Mouse (Mus musculus): ENCODE measurements around the gene Esrra. TPM values are rescaled to one million over a fixed set of nuclear protein-coding genes. Genes with fewer than 3 reads are reported as not detected.
A peak's percentile ranks its signal among the peaks of the same experiment; 100 is the strongest.
"Not testable (repeated sequence)": the region's sequence is repeated elsewhere in the genome, so short reads cannot be mapped to it uniquely, and the experiment has no call there.

Gene Esrra
- polyA plus RNA-seq, 1 experiment: 13.6 TPM

DNA sequence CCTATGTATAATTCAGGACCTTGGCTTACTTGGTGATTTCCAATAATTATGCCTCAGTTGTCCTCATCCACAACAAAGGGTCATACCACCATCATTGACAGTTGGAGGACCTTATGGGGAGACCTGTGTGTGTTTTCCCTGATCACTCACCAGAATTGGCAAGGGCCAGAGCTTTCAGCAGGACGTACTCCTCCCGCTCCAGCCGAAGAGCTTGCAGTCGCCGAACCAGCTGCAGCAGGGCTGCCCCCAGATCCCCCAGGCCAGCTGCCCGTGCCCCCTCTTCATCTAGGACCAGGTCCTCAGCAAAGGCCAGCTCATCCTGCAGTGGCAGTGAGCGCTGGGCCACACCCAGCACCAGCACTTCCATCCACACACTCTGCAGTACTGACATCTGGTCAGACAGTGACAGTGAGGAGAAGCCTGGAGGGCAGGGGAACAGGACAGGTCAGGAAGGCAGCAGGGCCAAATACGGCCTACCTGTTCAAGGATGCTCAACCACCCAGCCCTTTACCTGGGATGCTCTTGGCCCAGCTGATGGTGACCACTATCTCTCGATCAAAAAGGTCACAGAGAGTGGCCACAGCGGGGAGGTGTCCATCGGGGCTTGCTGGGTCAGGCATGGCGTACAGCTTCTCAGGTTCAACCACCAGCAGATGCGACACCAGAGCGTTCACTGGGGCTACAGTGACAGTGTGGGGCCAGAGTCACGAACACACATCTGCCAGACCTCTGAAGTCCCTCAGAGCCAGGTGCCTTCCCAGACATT, 9.2 kb downstream of the Esrra start:
- no peaks in the 10 kb centered on the region for H3K9me3 ChIP-seq (replicated peaks; ENCODE audit: control insufficient read depth, insufficient read depth, low read length, poor library complexity, severe bottlenecking)
- TF ChIP-seq CTCF (IDR thresholded peaks at IDR 0.05; ENCODE audit: low read depth, low read length) (no peak), POLR2A (IDR thresholded peaks at IDR 0.05; ENCODE audit: insufficient read depth, low read length) (no peak), EP300 (IDR thresholded peaks at IDR 0.05; ENCODE audit: insufficient read depth, low read depth, low read length) (no peak)

DNA sequence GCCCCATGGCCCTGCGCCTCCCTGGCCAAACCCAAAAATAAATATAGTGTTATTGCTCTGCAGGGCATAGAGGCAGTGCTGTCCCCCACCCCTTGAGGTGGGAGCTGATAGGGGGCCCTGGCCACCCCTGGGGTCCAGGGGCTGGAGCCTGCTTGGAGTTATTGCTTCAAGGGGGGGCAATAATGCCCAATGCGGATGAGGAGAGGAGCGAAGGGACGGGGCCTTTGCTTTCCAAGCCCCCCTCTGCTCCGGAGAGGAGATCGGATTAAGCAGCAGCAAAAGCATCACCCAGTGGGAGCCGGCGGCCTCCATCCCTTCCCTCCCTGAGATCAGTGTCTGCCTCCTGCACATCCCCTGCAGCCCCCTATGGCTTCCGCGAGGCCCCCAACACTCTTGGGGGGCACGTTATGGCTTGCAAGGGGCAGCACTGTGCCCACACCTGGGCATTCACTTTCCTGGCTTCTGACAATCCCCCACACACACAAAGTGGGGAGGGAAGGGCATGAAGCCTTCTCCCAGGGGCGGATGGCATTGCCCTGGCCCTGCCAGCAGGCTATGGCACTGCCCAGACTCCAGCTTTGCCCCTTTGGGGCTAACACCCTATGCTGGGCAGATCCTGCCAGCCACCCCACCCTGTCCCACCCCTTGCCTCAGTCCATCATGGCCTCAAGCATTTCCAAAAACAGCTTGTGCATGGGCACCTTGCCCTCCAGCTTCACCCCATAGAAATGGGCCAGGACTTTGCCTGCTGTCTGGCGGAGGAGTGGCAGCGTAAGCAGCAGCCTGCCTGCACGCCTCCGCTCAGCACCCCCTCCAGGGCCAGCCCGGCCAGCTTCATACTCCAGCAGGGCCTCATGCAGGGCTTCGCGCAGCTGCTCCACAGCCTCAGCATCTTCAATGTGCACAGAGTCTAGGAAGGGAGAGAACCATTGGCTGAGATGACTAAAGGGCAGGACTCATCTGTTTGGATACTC, 10.2 kb downstream of the Esrra start:
- Histone ChIP-seq H3K9me3 (replicated peaks; ENCODE audit: control insufficient read depth, insufficient read depth, low read length, poor library complexity, severe bottlenecking) (no peaks in the 10 kb centered on the region), H3K27me3 (ENCODE audit: control insufficient read depth, insufficient read depth, low read length, poor library complexity, severe bottlenecking) (no peaks in the 10 kb centered on the region), H3K27ac (ENCODE audit: insufficient read depth, low read length) (no peak overlapping the region), H3K9ac (ENCODE audit: low read depth, poor library complexity, severe bottlenecking) (0 out of 2 replicates have a peak overlapping the region, but pooled peaks have one; percentile 28), H3K36me3 (ENCODE audit: control insufficient read depth, insufficient read depth, low read length, poor library complexity, severe bottlenecking) (peaks cover 13% of the 10 kb centered on the region; the same call in 1 of the 2 replicates), H3K4me3 (ENCODE audit: low read depth, low read length) (no peak overlapping the region), H3K4me1 (ENCODE audit: control insufficient read depth, insufficient read depth, low read length) (no peaks in the 10 kb centered on the region)
- no peak for TF ChIP-seq POLR2A (IDR thresholded peaks at IDR 0.05; ENCODE audit: insufficient read depth, low read length)
- TF ChIP-seq CTCF (IDR thresholded peaks at IDR 0.05; ENCODE audit: low read depth, low read length): no peak
- TF ChIP-seq EP300 (IDR thresholded peaks at IDR 0.05; ENCODE audit: insufficient read depth, low read depth, low read length): no peak

More for the DNA sequence above, 9.2 kb downstream of the Esrra start:
- H3K27me3 ChIP-seq (ENCODE audit: control insufficient read depth, insufficient read depth, low read length, poor library complexity, severe bottlenecking): no peaks in the 10 kb centered on the region
- H3K27ac ChIP-seq (ENCODE audit: insufficient read depth, low read length): no peak overlapping the region
- H3K4me1 ChIP-seq (ENCODE audit: control insufficient read depth, insufficient read depth, low read length): no peaks in the 10 kb centered on the region
- H3K36me3 ChIP-seq (ENCODE audit: control insufficient read depth, insufficient read depth, low read length, poor library complexity, severe bottlenecking): 0 out of 2 replicates have a peak, but pooled peaks cover 8% of the 10 kb centered on the region
- no peak overlapping the region for H3K9ac ChIP-seq (ENCODE audit: low read depth, poor library complexity, severe bottlenecking)
- H3K4me3 ChIP-seq (ENCODE audit: low read depth, low read length): no peak overlapping the region

DNA sequence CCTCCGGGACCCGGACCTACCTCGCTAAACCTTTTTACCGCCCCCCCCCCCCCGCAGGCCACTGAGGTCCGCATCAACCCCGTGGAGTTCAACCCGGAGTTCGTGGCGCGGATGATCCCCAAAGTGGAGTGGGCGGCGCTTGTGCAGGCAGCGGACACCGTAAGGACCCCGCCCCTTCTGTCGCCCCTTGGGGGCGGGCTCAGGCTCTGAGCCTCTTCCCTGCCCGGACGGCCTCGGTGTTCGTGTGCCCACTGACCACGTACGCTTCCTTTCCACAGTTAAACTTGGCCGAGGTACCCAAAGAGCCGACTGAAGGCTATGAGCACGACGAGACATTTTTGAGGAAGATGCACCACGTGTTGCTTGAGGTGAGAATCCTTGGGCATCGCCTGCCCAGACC, 11.3 kb downstream of the Esrra start:
- H3K27me3 ChIP-seq (ENCODE audit: control insufficient read depth, insufficient read depth, low read length, poor library complexity, severe bottlenecking); H3K27ac ChIP-seq (ENCODE audit: insufficient read depth, low read length); H3K9me3 ChIP-seq (replicated peaks; ENCODE audit: control insufficient read depth, insufficient read depth, low read length, poor library complexity, severe bottlenecking); H3K4me1 ChIP-seq (ENCODE audit: control insufficient read depth, insufficient read depth, low read length): not testable (repeated sequence)
- Histone ChIP-seq H3K9ac (ENCODE audit: low read depth, poor library complexity, severe bottlenecking) (peak overlapping the region; percentile 26), H3K4me3 (ENCODE audit: low read depth, low read length) (peak overlapping the region; percentile 78), H3K36me3 (ENCODE audit: control insufficient read depth, insufficient read depth, low read length, poor library complexity, severe bottlenecking) (peaks cover 15% of the 10 kb centered on the region; the same call in 1 of the 2 replicates)

DNA sequence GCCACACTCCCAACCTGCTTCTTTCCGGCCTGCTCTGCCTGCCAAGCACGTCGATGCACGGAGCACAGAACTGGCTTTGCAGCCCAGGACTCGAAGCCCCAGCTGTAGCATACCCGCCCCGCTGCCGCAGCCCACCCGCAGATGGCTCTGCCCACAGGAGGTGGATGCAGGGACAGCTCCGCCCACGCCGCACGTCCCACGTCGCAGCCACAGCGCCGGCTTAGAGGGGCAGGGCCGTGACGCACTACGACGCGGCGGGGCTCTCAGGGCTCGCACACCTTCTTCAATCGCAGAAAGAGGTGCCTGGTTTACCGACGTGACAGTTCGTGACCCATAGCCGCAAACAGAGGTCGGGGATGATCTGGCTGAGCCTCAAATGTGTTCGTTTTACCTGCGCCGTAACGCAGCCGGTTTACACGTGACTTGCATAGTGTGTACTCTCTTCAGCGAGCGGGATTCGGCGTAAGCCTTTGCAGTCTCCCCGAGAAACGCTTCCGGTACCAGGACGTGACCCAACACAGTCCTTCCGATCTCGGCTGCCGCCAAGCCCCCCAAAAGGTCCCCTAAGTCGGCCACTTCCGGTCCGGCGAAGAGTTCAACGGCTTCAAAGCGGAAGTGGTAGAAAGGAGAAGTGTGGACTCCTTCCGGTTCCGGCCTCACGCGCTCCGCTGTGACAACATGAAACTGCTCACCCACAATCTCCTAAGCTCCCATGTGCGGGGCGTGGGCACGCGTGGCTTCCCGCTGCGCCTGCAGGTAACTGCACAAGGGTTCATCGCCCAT, 11.9 kb downstream of the Esrra start, which contains the start of the genes Trmt112 and Prdx5:
Trmt112 (plus strand) TSS at position 192 of the 783 bp plus-strand sequence.
Prdx5 (minus strand) TSS at position 600 of the 783 bp plus-strand sequence.
- Histone ChIP-seq H3K4me3 (ENCODE audit: low read depth, low read length) (peak within 1 kb of the TSS; percentile 78), H3K27ac (ENCODE audit: insufficient read depth, low read length) (peak within 1 kb of the TSS; percentile 74), H3K9ac (ENCODE audit: low read depth, poor library complexity, severe bottlenecking) (peak within 1 kb of the TSS; percentile 28), H3K9me3 (replicated peaks; ENCODE audit: control insufficient read depth, insufficient read depth, low read length, poor library complexity, severe bottlenecking) (no peaks in the 10 kb centered on the region), H3K27me3 (ENCODE audit: control insufficient read depth, insufficient read depth, low read length, poor library complexity, severe bottlenecking) (no peaks in the 10 kb centered on the region), H3K4me1 (ENCODE audit: control insufficient read depth, insufficient read depth, low read length) (no peaks in the 10 kb centered on the region), H3K36me3 (ENCODE audit: control insufficient read depth, insufficient read depth, low read length, poor library complexity, severe bottlenecking) (peaks cover 15% of the 10 kb centered on the region; the same call in 1 of the 2 replicates)
- TF ChIP-seq POLR2A (IDR thresholded peaks at IDR 0.05; ENCODE audit: insufficient read depth, low read length) (peak; percentile 51), EP300 (IDR thresholded peaks at IDR 0.05; ENCODE audit: insufficient read depth, low read depth, low read length) (no peak)

DNA sequence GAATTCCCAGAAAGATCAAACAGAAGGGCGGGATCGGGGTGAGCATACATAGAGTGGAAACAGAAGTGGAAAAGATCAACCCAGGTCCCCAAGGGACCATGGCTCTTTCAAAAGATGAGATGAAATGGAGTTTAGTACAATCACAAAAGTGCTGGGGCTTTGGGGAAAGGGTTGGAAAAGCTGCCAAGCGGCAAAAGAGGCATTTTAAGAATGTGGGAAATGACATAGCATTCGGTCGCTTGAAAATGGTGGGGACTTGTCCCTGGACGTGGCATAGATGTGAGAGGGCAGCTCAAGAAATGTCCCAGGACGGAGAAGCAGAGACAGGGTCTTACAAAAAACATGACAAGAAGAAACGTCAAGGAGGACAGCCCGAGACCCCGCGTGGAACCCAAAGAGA, 12.6 kb downstream of the Esrra start:
- Histone ChIP-seq H3K4me1 (ENCODE audit: control insufficient read depth, insufficient read depth, low read length) (no peaks in the 10 kb centered on the region), H3K27ac (ENCODE audit: insufficient read depth, low read length) (peak overlapping the region; percentile 74; the same call in 1 of the 2 replicates), H3K27me3 (ENCODE audit: control insufficient read depth, insufficient read depth, low read length, poor library complexity, severe bottlenecking) (no peaks in the 10 kb centered on the region), H3K9ac (ENCODE audit: low read depth, poor library complexity, severe bottlenecking) (peak overlapping the region; percentile 26), H3K4me3 (ENCODE audit: low read depth, low read length) (peak overlapping the region; percentile 78), H3K9me3 (replicated peaks; ENCODE audit: control insufficient read depth, insufficient read depth, low read length, poor library complexity, severe bottlenecking) (no peaks in the 10 kb centered on the region), H3K36me3 (ENCODE audit: control insufficient read depth, insufficient read depth, low read length, poor library complexity, severe bottlenecking) (peaks cover 15% of the 10 kb centered on the region; the same call in 1 of the 2 replicates)
- TF ChIP-seq CTCF (IDR thresholded peaks at IDR 0.05; ENCODE audit: low read depth, low read length): no peak
- no peak for TF ChIP-seq EP300 (IDR thresholded peaks at IDR 0.05; ENCODE audit: insufficient read depth, low read depth, low read length)
- TF ChIP-seq POLR2A (IDR thresholded peaks at IDR 0.05; ENCODE audit: insufficient read depth, low read length): no peak
